Mouse (Mus musculus) embryo, embryonic 10 days (tissue): ENCODE results near the gene H2-D1.
"Not testable (repeated sequence)": the region's sequence is repeated elsewhere in the genome, so short reads cannot be mapped to it uniquely, and the experiment has no call there.

ENCODE experiments used
- DNase-seq: peaks from one replicate; pipeline ENCODE4 v3.0.0-alpha.2; 2015; ENCODE audit warnings: low spot score

H2-D1 gene

DNA sequence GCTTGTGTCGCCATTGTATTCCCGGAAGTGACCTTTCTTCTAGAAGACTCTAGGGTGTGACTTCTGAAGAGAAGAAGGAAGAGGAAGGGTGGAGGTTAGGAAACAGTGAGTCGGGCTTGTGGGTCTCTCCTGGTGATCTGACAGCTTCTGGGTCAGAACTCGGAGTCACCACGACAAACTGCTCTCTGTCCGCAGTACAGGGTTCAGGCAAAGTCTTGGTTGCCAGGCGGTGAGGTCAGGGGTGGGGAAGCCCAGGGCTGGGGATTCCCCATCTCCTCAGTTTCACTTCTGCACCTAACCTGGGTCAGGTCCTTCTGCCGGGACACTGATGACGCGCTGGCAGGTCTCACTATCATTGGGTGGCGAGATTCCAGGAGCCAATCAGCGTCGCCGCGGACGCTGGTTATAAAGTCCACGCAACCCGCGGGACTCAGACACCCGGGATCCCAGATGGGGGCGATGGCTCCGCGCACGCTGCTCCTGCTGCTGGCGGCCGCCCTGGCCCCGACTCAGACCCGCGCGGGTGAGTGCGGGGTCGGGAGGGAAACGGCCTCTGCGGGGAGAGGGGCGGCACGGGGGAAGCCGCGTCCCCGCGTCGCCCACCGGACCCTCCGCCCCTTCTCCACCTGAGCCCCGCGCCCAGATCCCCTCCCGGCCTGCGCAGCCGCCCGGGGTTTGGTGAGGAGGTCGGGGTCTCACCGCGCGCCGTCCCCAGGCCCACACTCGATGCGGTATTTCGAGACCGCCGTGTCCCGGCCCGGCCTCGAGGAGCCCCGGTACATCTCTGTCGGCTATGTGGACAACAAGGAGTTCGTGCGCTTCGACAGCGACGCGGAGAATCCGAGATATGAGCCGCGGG is at the start of gene H2-D1:
TSS of gene H2-D1 (plus strand) at position 67 of the 859 bp plus-strand sequence.
- peak; percentile 93 for DNase-seq

GRCm38 (mm10) chr17:35213071-35213470 is 49.5 kb upstream of the H2-D1 start:
- no peak for DNase-seq

- DNase-seq, result no peak
Measured at GRCm38 (mm10) chr17:35218516-35219193, 43.9 kb upstream of the H2-D1 start.

- no peak for DNase-seq
Measured at GRCm38 (mm10) chr17:35219601-35220041, 42.9 kb upstream of the H2-D1 start.

GRCm38 (mm10) chr17:35220156-35220952 is 42.2 kb upstream of the H2-D1 start, which contains the start of gene Gm16181:
TSS of gene Gm16181 (plus strand) at chr17:35220834.
- DNase-seq, result no peak

DNA sequence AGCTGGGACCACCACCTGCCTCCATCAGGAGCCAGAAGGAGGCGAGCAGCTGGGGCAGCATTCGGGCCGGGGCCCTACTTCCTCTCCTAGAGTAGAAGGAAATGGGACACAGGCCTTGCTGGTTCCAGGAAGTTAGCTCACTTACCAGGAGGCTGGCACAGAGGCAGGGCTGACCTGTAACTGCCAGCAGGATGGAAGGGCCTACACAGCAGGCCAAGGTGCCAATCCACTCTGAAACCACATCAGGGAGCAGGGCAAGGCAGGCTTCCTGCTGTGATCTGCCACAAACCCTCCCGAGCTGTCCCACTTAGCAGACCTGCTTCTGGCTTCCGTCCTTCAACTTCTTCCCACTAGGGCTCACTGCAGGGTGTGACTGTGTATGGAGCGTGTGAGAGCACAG is 40.2 kb upstream of the H2-D1 start:
- no peak for DNase-seq

DNA sequence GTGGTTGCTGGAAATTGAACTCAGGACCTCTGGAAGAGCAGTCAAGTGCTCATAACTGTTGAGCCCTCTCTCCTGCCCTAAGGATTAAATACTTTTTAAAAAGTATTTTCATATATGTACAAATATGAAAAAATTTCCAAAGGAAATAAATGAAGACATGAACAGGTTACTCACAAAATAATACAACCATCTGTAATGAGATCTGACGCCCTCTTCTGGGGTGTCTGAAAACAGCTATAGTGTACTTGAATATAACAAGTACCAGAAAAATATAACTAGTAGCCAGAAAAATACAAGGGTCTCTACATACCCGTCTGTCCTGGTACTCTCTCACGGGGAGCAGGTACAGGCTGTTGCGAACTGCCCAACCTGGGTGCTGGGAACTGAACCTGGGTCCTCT is 37.9 kb upstream of the H2-D1 start:
- no peak for DNase-seq

GRCm38 (mm10) chr17:35225456-35225855 is 37.1 kb upstream of the H2-D1 start:
- DNase-seq, result no peak

DNA sequence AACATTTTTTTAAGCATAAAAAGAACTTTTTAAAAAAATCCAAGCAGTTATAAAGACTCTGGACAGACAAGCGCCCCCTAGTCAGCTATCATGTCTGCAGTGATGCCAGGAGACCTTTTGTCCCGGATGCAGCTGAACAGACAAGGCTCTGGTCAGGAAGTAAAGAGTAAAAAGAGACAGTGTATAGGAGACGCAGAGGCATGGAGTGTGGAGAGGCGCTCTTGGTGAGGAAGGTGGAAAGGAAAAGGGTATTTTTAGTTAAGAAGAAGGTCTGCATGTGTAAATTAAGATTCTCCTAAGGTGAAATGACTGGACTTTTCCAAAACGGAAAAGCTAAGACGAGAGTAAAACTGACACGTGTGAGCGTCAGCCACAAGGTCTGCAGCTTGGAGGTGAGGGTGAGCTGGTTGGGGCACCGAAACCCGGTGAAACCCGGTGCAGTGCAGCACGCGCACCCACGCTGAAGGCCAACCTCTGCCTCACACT is 35.9 kb upstream of the H2-D1 start:
- no peak for DNase-seq

DNA sequence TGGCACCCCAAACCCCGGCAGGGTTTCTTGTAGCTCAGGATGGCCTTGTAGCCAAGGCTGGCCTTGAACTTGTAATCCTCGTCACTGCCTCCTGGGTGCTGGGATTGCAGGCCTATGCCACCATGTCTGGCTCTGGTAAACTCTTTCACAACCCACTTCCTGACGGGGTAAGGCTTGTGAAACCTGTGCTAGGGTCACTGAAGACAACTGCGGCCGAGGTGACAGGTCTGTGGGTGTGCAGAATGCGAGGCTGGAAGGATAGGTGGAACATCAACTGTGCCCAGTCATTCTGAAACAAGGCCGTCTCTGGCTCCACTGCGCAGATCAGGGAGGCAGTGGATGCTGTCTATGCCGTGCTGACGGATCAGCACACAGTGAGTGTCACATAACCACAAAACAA is 31.5 kb upstream of the H2-D1 start:
- DNase-seq, result no peak

DNA sequence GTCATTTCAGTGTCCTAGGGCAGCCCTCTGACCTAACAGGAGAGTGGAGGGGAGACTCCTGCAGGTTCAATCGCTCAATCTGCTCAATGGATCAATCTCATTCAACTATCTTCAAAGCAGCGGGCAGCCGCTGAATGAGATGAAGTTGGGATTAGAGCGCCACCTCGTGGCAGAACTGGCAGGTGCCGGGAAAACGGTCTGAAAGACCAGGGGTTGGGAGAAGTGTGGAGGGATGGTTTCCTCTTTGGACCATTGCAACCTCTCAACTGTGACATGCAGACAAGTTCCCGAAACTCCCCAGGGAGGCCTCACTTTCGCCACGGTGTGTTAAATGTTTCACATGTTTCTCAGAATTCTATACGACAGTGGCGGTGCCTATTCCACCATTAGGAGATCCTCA is 30.5 kb upstream of the H2-D1 start:
- DNase-seq, result peak; percentile 89

DNA sequence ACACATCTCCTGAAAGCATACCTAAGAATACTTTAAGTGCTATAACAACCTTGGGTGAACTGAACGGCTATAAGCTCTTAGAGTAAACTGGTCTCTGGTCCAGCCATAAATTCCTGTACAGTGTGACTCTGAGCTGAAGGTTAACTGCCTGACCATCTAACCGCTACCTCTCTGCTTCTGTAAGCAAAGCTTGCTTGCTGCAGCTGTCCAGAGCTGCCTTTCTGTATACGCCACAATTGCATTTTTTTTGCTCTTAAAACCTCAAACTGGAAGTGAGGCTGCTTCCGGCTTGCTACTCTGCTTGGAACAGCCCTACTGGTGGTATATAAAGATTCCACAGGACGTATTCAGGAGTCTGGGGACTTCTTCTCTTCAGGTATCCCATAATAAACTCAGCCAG is 29.9 kb upstream of the H2-D1 start:
- no peak for DNase-seq

GRCm38 (mm10) chr17:35233114-35233980 is 29.2 kb upstream of the H2-D1 start, which contains the start of gene Atp6v1g2:
TSS of gene Atp6v1g2 (plus strand) at chr17:35233660.
- DNase-seq, result no peak

- DNase-seq, result not testable (repeated sequence)
Measured at GRCm38 (mm10) chr17:35234090-35234489, 28.4 kb upstream of the H2-D1 start.

GRCm38 (mm10) chr17:35234903-35235302 is 27.6 kb upstream of the H2-D1 start:
- DNase-seq, result peak; percentile 75

DNA sequence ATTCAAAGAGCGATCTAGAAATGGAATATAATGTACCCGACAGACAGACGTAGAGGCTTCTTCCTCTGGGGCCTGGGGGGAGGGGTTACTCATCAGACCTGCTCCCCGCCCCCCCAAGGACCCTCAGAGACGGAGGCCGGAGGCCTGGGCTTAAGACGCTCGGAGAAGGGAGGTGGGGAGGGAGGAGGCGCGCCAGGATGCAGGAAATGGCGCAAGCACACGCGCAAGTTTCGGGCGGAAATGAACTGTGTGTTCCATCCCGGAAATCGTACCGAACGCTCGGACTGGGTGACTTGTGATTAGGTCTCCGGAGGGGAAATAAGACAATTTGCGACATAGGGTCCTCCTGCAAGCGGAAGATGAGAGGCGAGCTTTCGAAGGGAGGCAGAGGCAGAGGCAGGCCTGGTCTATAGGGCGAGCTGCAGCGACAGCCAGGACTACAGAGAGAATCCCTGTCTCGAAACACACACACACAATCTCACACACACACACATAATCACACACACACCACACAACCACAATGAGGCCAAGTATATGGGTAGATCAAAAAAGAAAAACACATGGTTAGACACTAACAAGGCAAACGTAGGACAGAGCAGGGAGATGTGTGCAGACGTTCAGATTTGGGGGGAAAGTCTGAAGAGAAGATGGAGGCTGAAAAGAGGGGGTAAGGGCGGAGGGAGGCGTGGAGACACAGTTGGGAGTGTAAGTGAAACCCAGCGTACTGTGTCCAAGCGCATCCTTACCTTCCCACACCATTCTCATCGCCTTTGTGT is 26.7 kb upstream of the H2-D1 start, which contains the start of gene Nfkbil1:
TSS of gene Nfkbil1 (minus strand) at position 179 of the 776 bp plus-strand sequence.
- DNase-seq, result peak; percentile 96

DNA sequence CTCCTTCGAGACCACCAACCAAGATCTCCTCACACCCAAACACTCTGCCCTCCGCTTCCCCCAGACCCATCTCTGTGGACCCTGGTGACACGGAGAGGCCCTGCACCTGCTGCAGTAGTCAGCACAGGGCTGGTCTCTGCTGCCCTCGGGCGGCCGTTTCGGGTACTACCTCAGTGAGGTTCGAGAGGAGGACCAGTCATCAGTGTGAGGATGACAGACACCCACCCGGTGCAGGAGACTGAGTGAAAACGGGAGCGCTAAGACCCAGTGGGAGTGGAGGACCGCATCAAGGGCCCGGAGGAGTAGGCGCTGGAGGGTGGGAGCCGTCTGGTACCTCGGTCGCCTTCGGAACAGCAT is 26.2 kb upstream of the H2-D1 start:
- DNase-seq, result peak; percentile 92

- DNase-seq, result no peak
Measured at GRCm38 (mm10) chr17:35236996-35237395, 25.5 kb upstream of the H2-D1 start.

GRCm38 (mm10) chr17:35237504-35237903 is 25.0 kb upstream of the H2-D1 start:
- no peak for DNase-seq

DNA sequence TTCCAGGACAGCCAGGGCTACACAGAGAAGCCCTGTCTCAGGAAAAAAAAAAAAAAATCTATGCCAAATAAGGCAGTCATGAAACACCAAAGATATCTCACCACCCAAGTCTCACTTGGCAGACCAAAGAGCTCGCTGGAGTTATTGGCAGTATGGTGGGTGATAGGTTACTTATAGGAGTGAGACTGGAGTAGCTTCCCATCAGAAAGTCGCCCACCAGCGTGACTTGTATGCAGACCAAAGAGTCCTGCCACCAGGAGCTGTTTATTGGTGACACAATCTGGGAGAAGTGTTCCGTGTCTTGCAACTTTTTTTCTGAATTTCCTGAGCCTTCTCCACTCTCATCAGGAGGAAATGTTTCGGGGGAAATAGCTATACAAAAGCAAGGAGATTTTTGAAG is 22.8 kb upstream of the H2-D1 start:
- no peak for DNase-seq
